In the genomic region with DNA sequence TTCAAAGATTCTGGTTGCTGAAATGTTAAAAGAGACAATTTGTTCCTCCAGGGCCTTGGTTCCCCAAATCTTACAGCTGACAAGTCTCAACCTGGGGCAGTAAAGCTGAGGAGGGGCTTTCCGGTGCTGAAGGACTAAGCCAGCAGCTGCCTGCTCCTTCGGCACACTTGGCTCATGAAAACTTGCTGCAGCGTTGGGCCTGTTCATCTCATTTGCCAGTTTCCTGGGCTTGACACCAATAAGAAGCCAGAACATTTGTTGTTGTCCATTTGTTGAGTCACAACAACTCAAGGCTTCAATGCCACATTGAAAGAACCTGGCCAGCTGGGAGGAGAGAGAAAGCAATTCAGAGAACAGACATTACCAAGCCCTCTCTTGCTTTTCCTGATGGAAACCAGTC, we compare ENCODE assay signal across 20 mouse cellular contexts.
DNase-seq lines count a peak whose midpoint lies in the region; ATAC-seq and TF ChIP-seq lines count a peak whose summit lies in the region.
"Had no signal": no experiment of that assay in that cellular context is flagged by ENCODE, and none has a peak within 500 bp of the region (broad histone marks: within the 10 kb centered on the region; RNA-seq: fewer than 3 reads in every experiment).

No protein-coding gene starts in this region.

- 0 out of 2 replicates have a peak, but pooled peaks have one; percentile 26 for ATAC-seq in forebrain, embryonic 14.5 days
- ATAC-seq in hindbrain, postnatal 0 days: no peak
- ATAC-seq in hindbrain, embryonic 14.5 days (ENCODE audit: low FRiP score): no peak
- ATAC-seq in embryonic facial prominence, embryonic 15.5 days (ENCODE audit: insufficient number of reproducible peaks, low FRiP score, low TSS enrichment, low read depth): no peak
- ATAC-seq in frontal cortex, adult (ENCODE audit: low TSS enrichment): no peak
- ATAC-seq: forebrain, embryonic 15.5 days; intestine, embryonic 15.5 days had no signal

- no peak overlapping the region for H3K9ac ChIP-seq in forebrain, embryonic 14.5 days (ENCODE audit: low read length)
- H3K9ac ChIP-seq in hindbrain, postnatal 0 days (replicated peaks; ENCODE audit: low read length): no peak overlapping the region
- no peak overlapping the region for H3K9ac ChIP-seq in hindbrain, embryonic 14.5 days
- no peak overlapping the region for H3K9ac ChIP-seq in embryonic facial prominence, embryonic 15.5 days
- H3K9ac ChIP-seq: forebrain, embryonic 15.5 days; hindbrain, embryonic 12.5 days; intestine, embryonic 15.5 days; kidney, embryonic 15.5 days had no signal

- no peaks in the 10 kb centered on the region for H3K9me3 ChIP-seq in forebrain, embryonic 14.5 days (replicated peaks; ENCODE audit: control insufficient read depth, low read length)
- H3K9me3 ChIP-seq in forebrain, embryonic 10.5 days: no peaks in the 10 kb centered on the region
- no peaks in the 10 kb centered on the region for H3K9me3 ChIP-seq in hindbrain, postnatal 0 days (ENCODE audit: low read length)
- no peaks in the 10 kb centered on the region for H3K9me3 ChIP-seq in hindbrain, embryonic 14.5 days (ENCODE audit: control insufficient read depth, low read length)
- H3K9me3 ChIP-seq in embryonic facial prominence, embryonic 15.5 days (replicated peaks): no peaks in the 10 kb centered on the region
- H3K9me3 ChIP-seq: forebrain, embryonic 15.5 days; G1E; heart, embryonic 10.5 days; hindbrain, embryonic 12.5 days; intestine, embryonic 15.5 days; kidney, embryonic 15.5 days had no signal

- DNase-seq in forebrain, embryonic 14.5 days (ENCODE audit: low spot score): peak; percentile 59
- DNase-seq in forebrain, embryonic 10.5 days (ENCODE audit: extremely low spot score, low spot score): no peak
- DNase-seq in hindbrain, postnatal 0 days (ENCODE audit: low spot score): peak; percentile 35
- DNase-seq in hindbrain, embryonic 14.5 days (ENCODE audit: low spot score): no peak
- peak; percentile 78 for DNase-seq in adipocyte (ENCODE audit: low spot score)
- DNase-seq: adrenal gland, postnatal 25 days; cerebellum, adult 8-10 months; cerebellum, postnatal 36 days; heart, adult 18-20 months; heart, postnatal 10 days; heart, postnatal 4 days; kidney, adult 2 months had no signal

- H3K4me2 ChIP-seq in forebrain, embryonic 14.5 days (ENCODE audit: low read length): no peak overlapping the region
- no peak overlapping the region for H3K4me2 ChIP-seq in hindbrain, postnatal 0 days (ENCODE audit: low read depth, low read length)
- H3K4me2 ChIP-seq in hindbrain, embryonic 14.5 days (replicated peaks): no peak overlapping the region
- no peak overlapping the region for H3K4me2 ChIP-seq in embryonic facial prominence, embryonic 15.5 days (replicated peaks)
- H3K4me2 ChIP-seq: forebrain, embryonic 15.5 days; hindbrain, embryonic 12.5 days; intestine, embryonic 15.5 days; kidney, embryonic 15.5 days had no signal

- no peak overlapping the region for H3K4me3 ChIP-seq in forebrain, embryonic 14.5 days (ENCODE audit: low read depth, low read length)
- H3K4me3 ChIP-seq in forebrain, embryonic 10.5 days: no peak overlapping the region
- no peak overlapping the region for H3K4me3 ChIP-seq in hindbrain, postnatal 0 days (ENCODE audit: low read length)
- H3K4me3 ChIP-seq in hindbrain, embryonic 14.5 days (replicated peaks; ENCODE audit: low read length): no peak overlapping the region
- H3K4me3 ChIP-seq in embryonic facial prominence, embryonic 15.5 days (replicated peaks): no peak overlapping the region
- H3K4me3 ChIP-seq: forebrain, embryonic 15.5 days; heart, embryonic 10.5 days; hindbrain, embryonic 12.5 days; intestine, embryonic 15.5 days; kidney, embryonic 15.5 days had no signal

- no peak overlapping the region for H3K27ac ChIP-seq in forebrain, embryonic 14.5 days (ENCODE audit: low read depth, low read length)
- no peak overlapping the region for H3K27ac ChIP-seq in forebrain, embryonic 10.5 days
- no peak overlapping the region for H3K27ac ChIP-seq in hindbrain, postnatal 0 days
- H3K27ac ChIP-seq in hindbrain, embryonic 14.5 days: no peak overlapping the region
- peak overlapping the region; percentile 6; the same call in 1 of the 2 replicates for H3K27ac ChIP-seq in embryonic facial prominence, embryonic 15.5 days (replicated peaks)
- H3K27ac ChIP-seq: forebrain, embryonic 15.5 days; heart, embryonic 10.5 days; hindbrain, embryonic 12.5 days; intestine, embryonic 15.5 days; kidney, embryonic 15.5 days had no signal

- 0 out of 2 replicates have a peak, but pooled peaks cover 4% of the 10 kb centered on the region for H3K4me1 ChIP-seq in forebrain, embryonic 14.5 days (ENCODE audit: control insufficient read depth, insufficient read depth, low read length)
- H3K4me1 ChIP-seq in forebrain, embryonic 10.5 days: peaks cover 9% of the 10 kb centered on the region; the same call in 1 of the 2 replicates
- no peaks in the 10 kb centered on the region for H3K4me1 ChIP-seq in hindbrain, postnatal 0 days (ENCODE audit: insufficient read depth, low read length)
- no peaks in the 10 kb centered on the region for H3K4me1 ChIP-seq in hindbrain, embryonic 14.5 days (replicated peaks; ENCODE audit: control insufficient read depth, insufficient read depth, low read length)
- 0 out of 2 replicates have a peak, but pooled peaks cover 10% of the 10 kb centered on the region for H3K4me1 ChIP-seq in embryonic facial prominence, embryonic 15.5 days
- H3K4me1 ChIP-seq: intestine, embryonic 15.5 days had no signal

- no peaks in the 10 kb centered on the region for H3K27me3 ChIP-seq in forebrain, embryonic 14.5 days (replicated peaks; ENCODE audit: control insufficient read depth, insufficient read depth, low read length)
- H3K27me3 ChIP-seq in forebrain, embryonic 10.5 days (ENCODE audit: poor library complexity, severe bottlenecking): no peaks in the 10 kb centered on the region
- H3K27me3 ChIP-seq in hindbrain, postnatal 0 days (ENCODE audit: insufficient read depth, low read length): no peaks in the 10 kb centered on the region
- H3K27me3 ChIP-seq in hindbrain, embryonic 14.5 days (ENCODE audit: control insufficient read depth, insufficient read depth, low read length): no peaks in the 10 kb centered on the region
- no peaks in the 10 kb centered on the region for H3K27me3 ChIP-seq in embryonic facial prominence, embryonic 15.5 days
- H3K27me3 ChIP-seq: forebrain, embryonic 15.5 days; hindbrain, embryonic 12.5 days; intestine, embryonic 15.5 days; kidney, embryonic 15.5 days had no signal

- H3K36me3 ChIP-seq in forebrain, embryonic 14.5 days (ENCODE audit: control insufficient read depth, insufficient read depth, low read length): no peaks in the 10 kb centered on the region
- peaks cover under 1% of the 10 kb centered on the region; the same call in 1 of the 2 replicates for H3K36me3 ChIP-seq in forebrain, embryonic 10.5 days (replicated peaks)
- no peaks in the 10 kb centered on the region for H3K36me3 ChIP-seq in hindbrain, postnatal 0 days (ENCODE audit: insufficient read depth, low read length)
- H3K36me3 ChIP-seq in hindbrain, embryonic 14.5 days (replicated peaks; ENCODE audit: control insufficient read depth, insufficient read depth): no peaks in the 10 kb centered on the region
- no peaks in the 10 kb centered on the region for H3K36me3 ChIP-seq in embryonic facial prominence, embryonic 15.5 days
- H3K36me3 ChIP-seq: forebrain, embryonic 15.5 days; G1E; heart, embryonic 10.5 days; hindbrain, embryonic 12.5 days; intestine, embryonic 15.5 days; kidney, embryonic 15.5 days had no signal

- no peak for TF ChIP-seq CTCF in hindbrain, postnatal 0 days (IDR thresholded peaks at IDR 0.05; ENCODE audit: low read depth)

- WGBS in forebrain, embryonic 14.5 days: 42% methylated on average over 3 of the region's 3 CpGs
- WGBS in forebrain, embryonic 10.5 days: 80% methylated on average over 3 of the region's 3 CpGs
- whole genome bisulfite sequencing in hindbrain, postnatal 0 days: 68% methylated on average over 3 of the region's 3 CpGs
- WGBS in hindbrain, embryonic 14.5 days: 81% methylated on average over 3 of the region's 3 CpGs
- 46% methylated on average over 3 of the region's 3 CpGs for WGBS in embryonic facial prominence, embryonic 15.5 days

Comparison
In these comparisons a context has a peak if more than half of its experiments do, and no peak if none do; other contexts are left out.
1. DNase-seq: peak in forebrain, embryonic 14.5 days (single experiment), hindbrain, postnatal 0 days (single experiment) and adipocyte (single experiment); none in forebrain, embryonic 10.5 days (single experiment) and hindbrain, embryonic 14.5 days (single experiment).